Mouse (Mus musculus): Measurements from ENCODE around the gene Atp1a4.
"Not testable (repeated sequence)": the region's sequence is repeated elsewhere in the genome, so short reads cannot be mapped to it uniquely, and the experiment has no call there.

The Atp1a4 gene

DNA sequence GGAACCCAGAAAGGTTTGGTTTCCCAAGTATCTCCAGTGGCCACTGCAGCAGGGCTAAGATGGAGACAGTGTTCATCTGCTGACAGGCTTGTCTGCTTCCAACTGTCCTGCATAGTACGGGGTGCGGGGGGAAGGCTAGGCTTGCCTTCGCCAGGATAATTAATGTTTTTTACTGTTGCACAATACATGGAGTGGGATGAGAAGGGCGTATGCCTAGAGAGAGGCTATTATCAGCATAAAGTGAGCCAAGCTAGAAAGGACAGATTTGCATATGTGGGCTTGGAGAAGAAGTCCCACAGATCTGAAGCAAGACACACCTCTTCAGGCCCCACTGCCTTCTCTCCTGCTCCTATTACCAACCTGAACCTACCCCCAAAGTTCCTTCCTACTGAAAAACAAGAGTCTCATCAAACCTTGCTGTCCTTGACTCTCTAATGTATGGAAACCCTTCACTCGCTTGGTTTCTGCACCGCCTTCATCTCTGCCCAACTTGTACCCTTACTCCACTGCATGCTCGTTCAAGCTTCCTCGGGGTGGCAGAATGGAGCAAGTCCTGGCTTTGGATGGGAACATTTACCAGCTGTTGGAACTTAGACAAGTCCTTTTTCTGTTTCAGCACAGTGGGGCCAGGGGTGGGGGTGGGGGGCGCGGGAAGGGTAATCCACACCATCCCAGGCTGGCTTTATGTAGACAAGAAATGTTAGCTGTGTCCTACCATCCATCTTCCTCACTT is 23.5 kb upstream of the Atp1a4 start:
- DNase-seq (ENCODE audit: low read depth): no peak

- DNase-seq (ENCODE audit: low read depth): no peak
These were observed 21.7 kb upstream of the Atp1a4 start for GRCm38 (mm10) chr1:172279768-172280509.

GRCm38 (mm10) chr1:172278328-172278727 is 20.1 kb upstream of the Atp1a4 start:
- DNase-seq (ENCODE audit: low read depth): no peak

- DNase-seq (ENCODE audit: low read depth): no peak
These were observed 19.0 kb upstream of the Atp1a4 start for GRCm38 (mm10) chr1:172277172-172277571.

GRCm38 (mm10) chr1:172274547-172274946 is 16.3 kb upstream of the Atp1a4 start:
- DNase-seq (ENCODE audit: low read depth): no peak

- no peak for DNase-seq (ENCODE audit: low read depth)
These were observed 15.9 kb upstream of the Atp1a4 start for GRCm38 (mm10) chr1:172274116-172274515.

DNA sequence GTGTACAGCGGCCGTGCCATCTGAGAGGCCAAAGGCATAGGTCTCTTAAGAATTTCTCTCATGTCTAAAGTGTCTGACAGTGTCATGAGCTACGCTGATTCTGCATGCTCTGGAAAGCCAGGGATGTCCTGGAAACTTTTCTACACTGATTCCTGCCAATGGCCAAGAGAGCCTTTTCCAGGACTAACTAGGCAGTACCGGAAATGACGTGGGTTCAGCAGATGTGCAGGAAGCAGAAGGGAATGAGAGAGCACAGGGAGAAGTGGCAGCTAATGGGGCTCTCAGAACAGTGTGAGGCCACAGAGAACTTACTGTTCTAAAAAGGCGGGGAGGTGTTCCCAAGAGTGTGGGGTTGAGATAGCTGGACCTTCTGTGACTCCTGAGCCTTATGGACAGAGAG is 15.2 kb upstream of the Atp1a4 start:
- DNase-seq (ENCODE audit: low read depth): no peak

DNA sequence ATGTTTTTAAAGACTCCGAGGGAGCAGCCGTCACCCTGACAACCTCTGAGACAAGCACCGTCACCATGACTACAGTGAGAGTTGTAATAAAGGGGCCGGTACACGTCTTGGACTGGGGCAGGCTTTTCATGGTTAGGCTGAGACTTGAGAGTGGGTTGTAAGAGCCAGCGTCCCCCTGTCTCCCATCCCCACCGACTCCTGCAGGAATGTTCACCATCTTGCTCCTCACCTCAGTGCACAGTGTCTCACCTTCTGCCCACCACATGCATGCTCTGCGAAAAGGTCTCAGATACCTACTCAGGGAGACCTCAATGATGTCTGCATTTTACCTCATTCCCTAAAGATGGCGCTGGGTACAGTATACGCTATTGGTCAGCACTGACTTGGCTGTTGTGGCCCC is 13.6 kb upstream of the Atp1a4 start:
- DNase-seq (ENCODE audit: low read depth): no peak

- DNase-seq (ENCODE audit: low read depth): no peak
These were observed 13.0 kb upstream of the Atp1a4 start for GRCm38 (mm10) chr1:172271208-172271607.

DNA sequence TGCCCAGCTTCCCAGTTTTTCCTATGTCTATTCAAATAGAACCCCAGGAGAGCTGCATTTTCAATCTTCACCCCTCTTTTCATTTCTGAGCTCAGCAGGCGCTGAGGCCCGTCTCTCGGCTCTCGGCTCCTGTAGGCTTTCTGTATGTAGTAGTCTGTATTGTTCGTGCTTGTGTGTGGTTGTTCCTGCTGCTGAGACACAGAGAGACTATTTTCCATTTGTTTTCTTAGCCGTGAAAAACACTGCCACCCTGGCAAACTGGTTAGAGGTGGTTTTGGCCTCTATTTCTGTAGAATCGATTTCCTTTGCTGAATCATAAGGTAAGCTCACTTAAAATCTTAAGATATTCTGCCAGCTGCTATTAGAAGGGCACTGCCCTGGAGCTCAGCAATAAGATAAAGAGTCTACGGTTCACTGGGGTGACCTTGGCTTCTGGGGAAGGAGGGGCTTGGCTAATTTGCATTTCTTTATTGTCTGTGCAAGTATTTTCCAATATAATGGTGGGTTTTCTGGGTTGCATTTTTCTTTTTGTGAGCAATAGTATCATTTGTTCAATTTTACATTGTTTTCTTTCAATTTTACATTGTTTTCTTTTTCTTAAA is 3.4 kb upstream of the Atp1a4 start, which contains the start of gene Igsf8:
Igsf8 (plus strand) TSS at position 165 of the 602 bp plus-strand sequence.
- DNase-seq (ENCODE audit: low read depth): peak; percentile 18

DNA sequence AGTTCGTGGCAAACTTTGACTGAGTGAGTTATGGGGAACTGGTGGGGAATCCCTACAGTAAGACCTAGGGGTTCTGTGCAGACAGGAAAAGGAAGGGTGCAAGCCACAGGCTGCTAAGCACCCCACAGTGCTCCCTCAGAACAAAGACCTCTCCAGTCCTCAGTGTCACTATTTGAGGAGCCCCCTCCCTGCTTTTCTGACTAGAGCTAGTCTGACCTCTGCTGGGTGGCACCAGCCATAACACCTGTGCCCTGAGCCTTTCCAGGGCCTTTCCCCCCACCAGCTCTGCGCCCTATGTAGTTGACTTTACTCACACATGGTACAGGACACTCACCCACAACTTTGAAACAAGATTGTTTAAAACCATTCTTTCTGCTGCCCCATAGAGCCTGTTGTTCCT is 10.5 kb downstream of the Atp1a4 start:
- DNase-seq (ENCODE audit: low read depth): no peak

DNA sequence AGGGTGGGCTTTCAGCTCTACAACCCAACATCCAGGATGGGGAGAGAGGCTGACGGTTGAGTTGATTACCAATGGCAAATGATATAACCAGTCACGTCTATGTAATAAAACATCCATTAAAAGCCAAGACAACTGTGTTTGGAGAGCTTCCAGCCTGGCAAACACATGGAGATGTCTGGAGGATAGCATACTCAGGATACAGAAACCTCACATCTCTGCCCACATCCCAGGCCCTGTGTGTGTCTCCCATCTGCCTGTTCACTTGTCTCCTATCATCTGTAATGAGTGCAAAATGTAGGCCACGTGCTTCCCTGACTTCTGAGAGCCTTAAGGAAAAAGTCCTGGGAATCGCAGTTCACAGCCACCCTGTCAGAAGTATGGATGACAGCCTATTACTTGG is 11.0 kb downstream of the Atp1a4 start:
- no peak for DNase-seq (ENCODE audit: low read depth)

- DNase-seq (ENCODE audit: low read depth): not testable (repeated sequence)
These were observed 13.6 kb downstream of the Atp1a4 start for GRCm38 (mm10) chr1:172244645-172245044.

GRCm38 (mm10) chr1:172243547-172244205 is 14.5 kb downstream of the Atp1a4 start:
- DNase-seq (ENCODE audit: low read depth): no peak

DNA sequence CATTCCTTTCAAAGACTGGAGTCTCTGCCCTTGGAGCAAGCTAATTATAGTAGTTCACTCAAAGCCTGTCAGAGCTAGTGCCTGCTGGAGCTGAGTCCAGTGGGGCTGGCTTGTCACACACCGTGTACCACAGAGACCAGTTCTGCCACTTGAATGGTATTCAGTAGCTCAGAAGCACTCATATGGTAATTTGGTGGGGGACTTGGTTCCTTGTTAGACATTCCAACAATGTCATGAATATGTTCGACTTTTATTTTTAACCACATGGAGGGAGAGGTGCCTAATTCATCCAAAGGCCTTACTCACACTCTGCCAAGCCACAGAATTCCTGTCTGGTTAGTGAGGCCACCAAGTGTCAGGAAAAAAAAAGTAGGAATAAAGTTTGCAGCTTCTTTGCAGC is 15.8 kb downstream of the Atp1a4 start:
- peak; percentile 86 for DNase-seq (ENCODE audit: low read depth)

DNA sequence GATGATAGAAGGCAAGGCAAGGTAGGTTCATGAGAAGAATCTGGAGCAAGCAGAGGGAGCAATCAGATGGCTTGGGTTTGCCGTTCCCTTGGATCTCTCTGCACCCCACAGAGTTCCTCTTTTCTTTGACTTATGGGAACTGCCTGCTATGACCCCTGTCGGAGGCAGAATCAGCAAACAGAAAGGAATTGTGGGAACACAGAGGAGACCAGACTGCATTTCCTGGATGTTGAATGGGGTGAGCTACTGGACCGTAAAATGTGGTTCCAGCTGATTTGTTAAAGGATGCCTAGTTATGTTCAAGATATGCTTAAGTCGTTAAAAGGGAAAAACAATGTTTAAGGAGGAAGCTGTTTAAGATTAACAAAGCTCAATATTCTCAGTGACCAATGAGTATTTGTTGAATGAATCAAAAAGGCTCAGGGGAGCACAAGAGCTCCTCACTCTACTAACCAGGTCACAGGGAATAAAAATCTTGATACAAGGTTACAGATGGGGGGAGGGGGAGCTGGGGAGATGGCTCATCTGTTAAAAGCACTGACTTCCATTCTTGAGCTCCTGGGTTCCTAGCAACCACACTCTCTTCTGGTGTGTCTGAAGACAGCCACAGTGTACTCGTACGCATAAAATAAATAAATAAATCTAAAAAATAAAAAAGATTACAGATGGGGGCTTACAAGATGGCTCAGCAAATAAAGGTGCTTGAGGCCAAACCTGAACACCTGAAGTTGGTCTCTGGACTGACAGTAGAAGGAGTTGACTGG is 17.1 kb downstream of the Atp1a4 start:
- DNase-seq (ENCODE audit: low read depth): no peak

GRCm38 (mm10) chr1:172229215-172229614 is 29.0 kb downstream of the Atp1a4 start:
- DNase-seq (ENCODE audit: low read depth): peak; percentile 71

DNA sequence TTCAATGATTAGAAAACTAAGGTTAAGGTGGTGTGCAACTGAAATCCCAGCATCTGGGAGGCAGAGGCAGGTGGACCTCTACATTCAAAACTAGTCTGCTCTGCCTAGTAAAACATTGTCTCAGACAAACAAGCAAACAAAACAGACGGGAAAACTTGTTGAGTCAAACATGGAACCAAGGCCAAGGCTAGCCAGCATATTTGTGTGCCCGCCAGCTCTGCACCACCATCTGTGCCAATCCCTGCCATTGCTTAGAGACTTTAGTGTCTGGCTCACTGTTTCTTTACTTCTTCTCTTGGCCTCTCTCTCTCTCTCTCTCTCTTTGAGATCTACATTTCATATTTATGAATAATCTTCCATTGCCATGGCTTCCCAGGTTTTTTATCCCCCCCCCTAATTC is 30.0 kb downstream of the Atp1a4 start:
- no peak for DNase-seq (ENCODE audit: low read depth)

DNA sequence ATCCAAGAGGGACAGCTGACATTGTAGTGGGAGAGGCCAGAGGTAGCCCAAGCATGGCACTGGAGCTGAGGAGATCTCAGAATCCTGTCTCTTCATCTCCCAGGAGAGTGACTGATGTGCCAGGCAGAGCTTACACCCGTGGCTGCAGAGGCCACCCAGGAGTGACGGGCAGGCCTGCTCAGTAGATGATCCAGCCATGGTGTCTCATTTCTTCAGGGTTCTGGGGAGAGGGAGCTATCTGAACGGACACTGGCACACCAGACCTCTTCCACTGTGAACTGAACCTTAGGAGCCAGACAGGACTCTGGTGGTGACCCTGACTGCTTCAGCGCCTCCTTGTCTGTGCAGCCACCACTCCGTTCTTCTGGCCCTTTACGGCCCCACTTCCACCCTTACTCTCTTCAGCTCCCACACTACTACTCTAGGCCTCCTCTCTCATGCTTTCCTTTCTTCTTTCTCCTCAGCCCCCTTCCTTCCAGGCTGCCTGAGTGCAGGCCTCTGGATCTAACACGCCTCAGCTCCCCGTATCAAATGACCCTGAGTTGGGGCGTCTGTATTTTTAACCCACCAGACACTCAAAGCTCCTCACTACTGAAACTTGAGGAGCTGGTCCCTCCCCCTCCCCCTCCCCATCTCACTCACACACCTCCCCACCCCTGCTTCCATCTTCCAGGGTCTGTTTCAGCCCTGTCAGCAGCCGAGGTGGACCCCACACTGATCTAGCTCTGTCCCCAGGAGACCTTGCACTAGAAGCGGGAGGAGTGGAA is 36.7 kb downstream of the Atp1a4 start:
- DNase-seq (ENCODE audit: low read depth): no peak

GRCm38 (mm10) chr1:172220414-172220813 is 37.8 kb downstream of the Atp1a4 start:
- DNase-seq (ENCODE audit: low read depth): no peak
